ENCODE assay signal across 8 mouse cellular contexts in the genomic region with DNA sequence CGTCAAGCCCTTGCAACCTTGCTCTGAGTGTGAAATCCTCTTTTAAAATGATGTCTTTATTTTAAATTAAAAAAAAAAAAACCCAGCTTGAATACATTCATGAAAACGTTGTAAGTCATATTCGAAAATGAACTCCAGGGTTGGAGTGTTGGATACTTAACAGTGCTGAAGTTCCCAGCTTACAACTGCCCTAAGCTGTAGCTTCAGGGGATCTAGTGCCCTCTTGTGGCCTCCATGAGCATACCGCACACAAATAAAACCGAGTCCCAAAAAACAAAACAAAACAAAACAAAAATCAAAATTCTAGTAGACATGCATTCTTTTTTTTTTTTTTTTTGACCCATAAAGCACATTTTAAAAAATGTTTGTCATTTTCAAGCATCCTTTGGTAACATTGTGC. TPM values are rescaled to one million over a fixed set of nuclear protein-coding genes. Genes with fewer than 3 reads are reported as not detected.
DNase-seq lines count a peak whose midpoint lies in the region; TF ChIP-seq lines count a peak whose summit lies in the region.

No protein-coding gene starts in this region.

- no peak overlapping the region for H3K4me3 ChIP-seq in left cerebral cortex, adult 2 months

- intact Hi-C loops in left cerebral cortex, adult 2 months (cut with DNase I), result loop anchor here (1.0 to 10.0 kb wide), 4 partner anchors 64 to 494 kb away; no protein-coding TSS in a partner anchor
- intact Hi-C loops in heart, postnatal 14 days (cut with DNase I), result loop anchor here (2.0 kb wide), 1 partner anchor 220 kb away; no protein-coding TSS in a partner anchor

- peak; percentile 57 for TF ChIP-seq CTCF in left cerebral cortex, adult 2 months (IDR thresholded peaks at IDR 0.05)

- H3K27ac ChIP-seq in left cerebral cortex, adult 2 months, result no peak overlapping the region

- DNase-seq in cerebellum, postnatal 10 days, result peak; percentile 63 to 69
- no peak for DNase-seq in cerebellum, adult 9-10 months
- no peak for DNase-seq in left cerebral cortex, adult 2 months (ENCODE audit: extremely low spot score in 1 of 2, low spot score in 2 of 2)
- no peak for DNase-seq in left cerebral cortex, adult 9 months (ENCODE audit: low spot score in 2 of 2)
- peak; percentile 77 for DNase-seq in NIH3T3 (ENCODE audit: low read depth)
- DNase-seq in heart, postnatal 14 days, result peak; percentile 25 to 39
- DNase-seq in retina, embryonic 14.5 days (ENCODE audit: low spot score), result peak; percentile 67
- DNase-seq in ovary, postnatal 36 days (ENCODE audit: low spot score), result no peak

RNA-seq across cellular contexts. Expression of a gene that starts 6.9 kb away (rescaled TPM):
- total RNA-seq in left cerebral cortex, adult 2 months (2021), result not detected
- under 1 TPM; 0.20 to 0.43 TPM for total RNA-seq in heart, postnatal 14 days (2021)

RNA-seq across cellular contexts. Expression of a gene that starts 18.2 kb away (rescaled TPM):
- total RNA-seq in left cerebral cortex, adult 2 months (2021), result 10 to 100 TPM; 21.5 to 25.3 TPM
- total RNA-seq in heart, postnatal 14 days (2021), result 1 to 10 TPM; 5.8 to 7.2 TPM

Comparison
In these comparisons a context has a peak if more than half of its experiments do, and no peak if none do; other contexts are left out.
1. DNase-seq: peak in cerebellum, postnatal 10 days (2 of 2), NIH3T3 (single experiment), heart, postnatal 14 days (2 of 2) and retina, embryonic 14.5 days (single experiment); none in cerebellum, adult 9-10 months (single experiment), left cerebral cortex, adult 2 months (0 of 2), left cerebral cortex, adult 9 months (0 of 2) and ovary, postnatal 36 days (single experiment).